Mouse (Mus musculus): ENCODE data around the gene Man1a2.

DNA sequence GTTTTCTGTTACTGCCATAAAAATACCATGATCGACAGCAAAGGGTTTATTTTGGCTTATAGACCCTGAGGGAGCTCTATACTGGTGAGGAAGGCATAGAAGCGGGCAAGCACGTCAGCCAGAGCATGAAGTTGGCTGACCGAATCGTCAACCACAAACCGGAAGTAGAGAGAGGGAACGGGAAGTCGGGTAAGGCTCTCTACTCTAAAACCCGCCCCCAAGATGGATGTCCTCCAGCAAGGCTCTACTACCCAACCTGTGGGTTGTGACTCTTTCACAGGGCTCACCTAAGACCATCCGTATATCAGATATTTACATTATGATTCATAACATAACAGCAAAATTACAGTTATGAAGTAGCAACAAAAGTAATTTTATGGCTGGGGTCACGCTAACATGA, 46.6 kb upstream of the Man1a2 start:
- TF ChIP-seq POLR2A (IDR thresholded peaks at IDR 0.05; ENCODE audit: extremely low read depth, insufficient read depth, low read length) (no peak), CTCF (IDR thresholded peaks at IDR 0.05; ENCODE audit: extremely low read depth, insufficient read depth, low read length) (no peak)

Data from cortical plate, adult 2 months (tissue).